Mouse (Mus musculus): ENCODE results near the gene Tspan15. TPM values are rescaled to one million over a fixed set of nuclear protein-coding genes. Genes with fewer than 3 reads are reported as not detected.

Tspan15 gene
- polyA plus RNA-seq, 1 experiment: not detected

- Histone ChIP-seq H3K4me1 (ENCODE audit: control insufficient read depth, insufficient read depth, low read length) (no peaks in the 10 kb centered on the region), H3K27ac (ENCODE audit: insufficient read depth, low read depth, low read length) (no peak within 1 kb of the TSS), H3K4me3 (ENCODE audit: insufficient read depth, low read length) (no peak within 1 kb of the TSS)
- TF ChIP-seq CTCF (IDR thresholded peaks at IDR 0.05; ENCODE audit: low read depth, low read length) (no peak), POLR2A (IDR thresholded peaks at IDR 0.05; ENCODE audit: borderline replicate concordance, low read depth, low read length) (no peak)
Observed at GRCm38 (mm10) chr10:62143820-62144219, 87.2 kb downstream of the Tspan15 start, which contains the start of gene Fam241b. Gene Fam241b, minus strand, starts transcription at chr10:62143920.

- H3K4me1 ChIP-seq (ENCODE audit: control insufficient read depth, insufficient read depth, low read length): no peaks in the 10 kb centered on the region
- no peak overlapping the region for H3K27ac ChIP-seq (ENCODE audit: insufficient read depth, low read depth, low read length)
- no peak for TF ChIP-seq POLR2A (IDR thresholded peaks at IDR 0.05; ENCODE audit: borderline replicate concordance, low read depth, low read length)
- no peak for TF ChIP-seq CTCF (IDR thresholded peaks at IDR 0.05; ENCODE audit: low read depth, low read length)
- no peak overlapping the region for H3K4me3 ChIP-seq (ENCODE audit: insufficient read depth, low read length)
Observed at GRCm38 (mm10) chr10:62138040-62138439, 93.0 kb downstream of the Tspan15 start.

GRCm38 (mm10) chr10:62137150-62137549, 93.9 kb downstream of the Tspan15 start:
- Histone ChIP-seq H3K27ac (ENCODE audit: insufficient read depth, low read depth, low read length) (no peak overlapping the region), H3K4me3 (ENCODE audit: insufficient read depth, low read length) (no peak overlapping the region), H3K4me1 (ENCODE audit: control insufficient read depth, insufficient read depth, low read length) (0 out of 2 replicates have a peak, but pooled peaks cover 2% of the 10 kb centered on the region)
- TF ChIP-seq POLR2A (IDR thresholded peaks at IDR 0.05; ENCODE audit: borderline replicate concordance, low read depth, low read length) (no peak), CTCF (IDR thresholded peaks at IDR 0.05; ENCODE audit: low read depth, low read length) (no peak)

- TF ChIP-seq CTCF (IDR thresholded peaks at IDR 0.05; ENCODE audit: low read depth, low read length) (no peak), POLR2A (IDR thresholded peaks at IDR 0.05; ENCODE audit: borderline replicate concordance, low read depth, low read length) (no peak)
- H3K27ac ChIP-seq (ENCODE audit: insufficient read depth, low read depth, low read length): no peak overlapping the region
- H3K4me1 ChIP-seq (ENCODE audit: control insufficient read depth, insufficient read depth, low read length): 0 out of 2 replicates have a peak, but pooled peaks cover 2% of the 10 kb centered on the region
- H3K4me3 ChIP-seq (ENCODE audit: insufficient read depth, low read length): no peak overlapping the region
Observed at GRCm38 (mm10) chr10:62135696-62136470, 95.2 kb downstream of the Tspan15 start.

Other genes starting within 250 kb of the Tspan15 start
- not detected in 2 replicates for gene Neurog3, start 98.2 kb downstream of the Tspan15 start, polyA plus RNA-seq (2012; ENCODE audit: insufficient read depth, insufficient read length, missing spikeins)
- gene Fam241b, start 87.3 kb downstream of the Tspan15 start, polyA plus RNA-seq (2012; ENCODE audit: insufficient read depth, insufficient read length, missing spikeins): not detected in 2 replicates
- not detected in 2 replicates for gene Tacr2, start 21.2 kb upstream of the Tspan15 start, polyA plus RNA-seq (2012; ENCODE audit: insufficient read depth, insufficient read length, missing spikeins)
- 37.9 and 45.1 TPM in 2 replicates for gene Hk1, start 148.7 kb upstream of the Tspan15 start, polyA plus RNA-seq (2012; ENCODE audit: insufficient read depth, insufficient read length, missing spikeins)
- not detected in 2 replicates for gene Hkdc1, start 191.2 kb upstream of the Tspan15 start, polyA plus RNA-seq (2012; ENCODE audit: insufficient read depth, insufficient read length, missing spikeins)
- gene 4930507D05Rik, start 218.2 kb upstream of the Tspan15 start, polyA plus RNA-seq (2012; ENCODE audit: insufficient read depth, insufficient read length, missing spikeins): not detected in 2 replicates
- gene Supv3l1, start 218.5 kb upstream of the Tspan15 start, polyA plus RNA-seq (2012; ENCODE audit: insufficient read depth, insufficient read length, missing spikeins): 9.4 and 14.4 TPM in 2 replicates

All from bone marrow macrophage, adult 2 months (primary cell).